Mouse (Mus musculus) cortical plate, adult 2 months (tissue): Measurements from ENCODE around the gene Smarcc2.

Source experiments
- CTCF ChIP-seq: fragments of 200-500 bp; IDR thresholded peaks from 2 replicates; pipeline ENCODE4 v1.5.1; 2011; ENCODE audit warnings: mild to moderate bottlenecking, control low read depth, low read length; ENCODE audit not compliant: insufficient read depth; ENCODE audit errors: extremely low read depth
- POLR2A ChIP-seq: fragments of 200-500 bp; IDR thresholded peaks from 2 replicates; pipeline ENCODE4 v1.6.1; 2011; ENCODE audit warnings: mild to moderate bottlenecking, low read length, control low read depth; ENCODE audit not compliant: insufficient read depth; ENCODE audit errors: extremely low read depth

GRCm38 (mm10) chr10:128499116-128499671 lies 40.1 kb downstream of the Smarcc2 start:
- no peak for TF ChIP-seq CTCF
- TF ChIP-seq POLR2A = no peak
